Mouse (Mus musculus) lung, embryonic 15.5 days (tissue): ENCODE results near the gene 1700025G04Rik. TPM values are rescaled to one million over a fixed set of nuclear protein-coding genes. Genes with fewer than 3 reads are reported as not detected.

ENCODE experiments used
- ATAC-seq: fragments of 200-750 bp; cut with Nextera tagmentation; 2 replicates; pipeline ENCODE4 v1.8.0; 2017; ENCODE audit warnings: moderate number of reproducible peaks, borderline replicate concordance; ENCODE audit not compliant: low FRiP score, low TSS enrichment; ENCODE audit errors: extremely low read depth
- H3K27ac ChIP-seq: fragments of 300-500 bp; sonication (generic); 2 replicates; pipeline ENCODE4 v1.5.1; 2015; ENCODE audit warnings: moderate library complexity, mild to moderate bottlenecking, inconsistent platforms
- H3K27me3 ChIP-seq: fragments of 300-500 bp; sonication (generic); 2 replicates; pipeline ENCODE4 v1.6.1; 2015; ENCODE audit warnings: inconsistent platforms
- H3K36me3 ChIP-seq: fragments of 300-500 bp; sonication (generic); 2 replicates; pipeline ENCODE4 v1.6.1; 2015; ENCODE audit warnings: inconsistent platforms
- H3K4me1 ChIP-seq: fragments of 300-500 bp; sonication (generic); 2 replicates; pipeline ENCODE4 v1.6.1; 2015; ENCODE audit warnings: inconsistent platforms
- H3K4me2 ChIP-seq: fragments of 300-500 bp; sonication (generic); 2 replicates; pipeline ENCODE4 v1.6.1; 2015; ENCODE audit warnings: inconsistent platforms, mild to moderate bottlenecking, moderate library complexity
- H3K4me3 ChIP-seq: fragments of 300-500 bp; sonication (generic); 2 replicates; pipeline ENCODE4 v1.5.1; 2015; ENCODE audit warnings: mild to moderate bottlenecking, inconsistent platforms
- H3K9ac ChIP-seq: fragments of 300-500 bp; sonication (generic); 2 replicates; pipeline ENCODE4 v1.6.1; 2015; ENCODE audit warnings: inconsistent platforms
- H3K9me3 ChIP-seq: fragments of 300-500 bp; sonication (generic); 2 replicates; pipeline ENCODE4 v1.6.1; 2016; ENCODE audit warnings: inconsistent platforms
- WGBS: fragments of 180-500 bp; shearing (Covaris S2); methylation state at CpG from one replicate; pipeline ENCODE4 v1.1.7; 2015; 5-methylcytosine and 5-hydroxymethylcytosine counted together
- polyA plus RNA-seq: library from polyadenylated mRNA; unstranded; fragments of >200 nt; fragmentation: Nextera tagmentation; extraction: Ambion mirVana; gene quantifications from 2 replicates; pipeline ENCODE4 v1.2.1, GENCODE M21; 2015

Gene 1700025G04Rik
- polyA plus RNA-seq, 1 experiment from 2014 or later = 23.5 TPM

DNA sequence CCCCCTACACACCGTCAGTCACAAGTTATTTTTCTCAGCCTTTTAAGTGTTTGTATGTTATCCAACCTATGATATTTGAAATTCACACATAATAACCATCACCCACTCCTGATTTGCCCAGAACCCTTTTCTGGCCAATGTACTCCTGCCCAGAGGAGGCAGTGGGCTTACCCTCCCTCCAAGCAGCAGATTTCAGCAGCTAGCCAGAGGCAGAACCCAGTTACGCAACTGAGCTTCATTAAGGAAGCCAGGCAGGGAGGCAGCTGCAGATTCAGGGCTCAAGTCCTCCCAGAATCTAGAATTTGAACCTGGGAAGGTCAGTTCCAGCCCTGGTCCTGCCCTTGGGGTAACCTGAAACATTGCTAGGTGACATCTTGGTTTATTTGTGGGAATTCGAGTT, 141.9 kb downstream of the 1700025G04Rik start:
- peaks cover 19% of the 10 kb centered on the region for H3K4me1 ChIP-seq
- H3K4me2 ChIP-seq = peak overlapping the region; percentile 13; the same call in 1 of the 2 replicates
- 54% methylated on average over 3 of the region's 3 CpGs for WGBS

GRCm38 (mm10) chr1:151947571-151947970, 142.4 kb downstream of the 1700025G04Rik start:
- WGBS = 20% methylated on average over 4 of the region's 4 CpGs
- peak overlapping the region; percentile 16; the same call in 1 of the 2 replicates for H3K27ac ChIP-seq
- H3K9ac ChIP-seq = no peak overlapping the region
- H3K9me3 ChIP-seq = no peaks in the 10 kb centered on the region
- ATAC-seq = no peak
- no peaks in the 10 kb centered on the region for H3K27me3 ChIP-seq
- peak overlapping the region; percentile 13; the same call in 1 of the 2 replicates for H3K4me2 ChIP-seq
- H3K4me1 ChIP-seq = peaks cover 17% of the 10 kb centered on the region
- H3K4me3 ChIP-seq = no peak overlapping the region
- H3K36me3 ChIP-seq = no peaks in the 10 kb centered on the region

More for the DNA sequence above, 141.9 kb downstream of the 1700025G04Rik start:
- no peaks in the 10 kb centered on the region for H3K27me3 ChIP-seq
- H3K27ac ChIP-seq = peak overlapping the region; percentile 16; the same call in 1 of the 2 replicates
- no peaks in the 10 kb centered on the region for H3K9me3 ChIP-seq
- H3K4me3 ChIP-seq = no peak overlapping the region
- peak; percentile 72; the same call in 1 of the 2 replicates for ATAC-seq
- no peaks in the 10 kb centered on the region for H3K36me3 ChIP-seq
- H3K9ac ChIP-seq = no peak overlapping the region

DNA sequence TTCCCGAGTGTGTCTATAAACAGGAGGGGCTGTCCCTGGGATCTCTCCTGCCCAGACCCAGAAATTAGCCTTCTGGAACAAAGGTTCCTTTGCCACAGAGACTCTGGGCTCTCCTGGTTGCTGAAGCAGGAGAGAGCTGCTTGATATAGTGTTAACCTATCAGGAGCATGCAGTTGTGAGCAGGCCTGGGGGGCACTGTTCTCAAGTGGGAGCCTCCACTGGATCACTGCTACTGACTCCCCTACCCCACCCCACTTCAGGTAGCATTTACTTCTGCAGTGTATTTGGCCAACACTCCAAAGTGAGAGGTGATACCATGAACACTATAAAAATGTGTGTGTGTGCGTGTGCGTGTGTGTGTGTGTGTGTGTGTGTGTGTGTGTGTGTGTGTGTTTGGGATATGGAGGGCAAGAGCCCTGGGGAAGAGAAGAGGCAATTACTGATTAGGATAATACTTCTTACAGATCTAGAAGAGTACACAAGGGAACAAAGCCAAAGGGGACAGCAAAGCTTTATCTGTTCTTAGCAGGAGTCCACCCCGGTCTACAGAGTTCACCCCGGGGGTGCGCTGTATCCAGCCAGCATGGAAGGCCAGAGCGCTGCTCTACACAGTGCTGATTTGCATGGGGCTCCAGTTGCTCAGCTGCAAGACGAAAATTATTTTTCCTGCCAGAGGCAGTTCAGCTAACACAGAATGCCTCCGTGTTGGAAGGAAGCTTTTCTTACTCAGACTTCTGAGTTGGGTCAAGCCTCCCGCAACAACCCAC, 145.3 kb downstream of the 1700025G04Rik start:
- Histone ChIP-seq H3K27ac (no peak overlapping the region), H3K9me3 (no peaks in the 10 kb centered on the region), H3K4me1 (peaks cover 26% of the 10 kb centered on the region), H3K36me3 (no peaks in the 10 kb centered on the region), H3K4me2 (no peak overlapping the region), H3K27me3 (no peaks in the 10 kb centered on the region), H3K4me3 (no peak overlapping the region), H3K9ac (no peak overlapping the region)
- peak; percentile 28; the same call in 1 of the 2 replicates for ATAC-seq
- WGBS = 40% methylated on average over 10 of the region's 10 CpGs

- H3K27ac ChIP-seq = no peak overlapping the region
- H3K4me3 ChIP-seq = no peak overlapping the region
- no peaks in the 10 kb centered on the region for H3K36me3 ChIP-seq
- H3K9ac ChIP-seq = no peak overlapping the region
- H3K9me3 ChIP-seq = no peaks in the 10 kb centered on the region
- no peak overlapping the region for H3K4me2 ChIP-seq
- no peaks in the 10 kb centered on the region for H3K27me3 ChIP-seq
- H3K4me1 ChIP-seq = peaks cover 30% of the 10 kb centered on the region
- ATAC-seq = no peak
- WGBS = 55% methylated on average over 8 of the region's 8 CpGs
Measured at GRCm38 (mm10) chr1:151943681-151944237, 146.2 kb downstream of the 1700025G04Rik start.

DNA sequence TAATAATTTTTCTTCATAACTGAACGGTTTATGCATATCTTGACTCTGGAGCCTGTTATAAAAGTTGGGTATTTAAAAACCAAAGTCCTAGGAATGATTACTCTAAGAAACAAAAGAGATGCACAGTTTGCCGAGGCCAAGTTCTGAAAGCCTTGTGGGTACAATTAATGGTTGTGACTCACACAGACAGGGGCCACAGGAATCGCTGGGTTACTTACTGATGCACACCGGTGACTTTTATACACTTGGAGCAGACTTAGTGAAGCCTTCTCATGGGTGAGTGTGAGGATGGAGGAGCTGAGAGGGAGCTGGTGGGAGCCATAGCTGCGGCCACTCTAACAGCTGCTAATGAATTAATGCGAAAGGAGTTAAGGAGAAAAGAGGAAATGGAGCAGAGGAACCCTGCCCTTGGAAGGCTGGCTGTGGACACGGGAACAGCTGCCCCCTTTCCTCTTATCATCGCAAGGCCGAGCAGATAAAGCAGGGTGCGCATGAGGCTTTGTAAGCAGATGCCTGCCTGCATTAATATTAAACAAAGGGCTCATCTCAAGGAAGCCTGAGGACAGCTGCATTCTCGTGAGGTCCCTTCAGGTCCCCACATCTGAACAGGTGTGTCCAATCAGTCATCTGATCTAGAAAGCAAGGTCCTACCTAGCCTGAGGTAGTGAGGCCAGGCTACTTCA, 146.8 kb downstream of the 1700025G04Rik start:
- H3K4me1 ChIP-seq = peaks cover 28% of the 10 kb centered on the region
- no peaks in the 10 kb centered on the region for H3K36me3 ChIP-seq
- H3K27me3 ChIP-seq = no peaks in the 10 kb centered on the region
- H3K4me3 ChIP-seq = no peak overlapping the region
- no peaks in the 10 kb centered on the region for H3K9me3 ChIP-seq
- no peak overlapping the region for H3K27ac ChIP-seq
- WGBS = 46% methylated on average over 11 of the region's 11 CpGs
- no peak overlapping the region for H3K4me2 ChIP-seq
- no peak overlapping the region for H3K9ac ChIP-seq
- no peak for ATAC-seq

- Histone ChIP-seq H3K27me3 (no peaks in the 10 kb centered on the region), H3K4me2 (no peak overlapping the region), H3K4me1 (peaks cover 21% of the 10 kb centered on the region), H3K9me3 (no peaks in the 10 kb centered on the region), H3K27ac (no peak overlapping the region), H3K4me3 (no peak overlapping the region), H3K9ac (no peak overlapping the region), H3K36me3 (no peaks in the 10 kb centered on the region)
- WGBS = 32% methylated on average over 8 of the region's 8 CpGs
- ATAC-seq = no peak; the same call in 1 of the 2 replicates
Measured at GRCm38 (mm10) chr1:151939987-151940386, 149.9 kb downstream of the 1700025G04Rik start.

GRCm38 (mm10) chr1:151939510-151939909, 150.4 kb downstream of the 1700025G04Rik start:
- Histone ChIP-seq H3K27ac (no peak overlapping the region), H3K36me3 (no peaks in the 10 kb centered on the region), H3K9me3 (no peaks in the 10 kb centered on the region), H3K4me2 (no peak overlapping the region), H3K27me3 (no peaks in the 10 kb centered on the region), H3K4me3 (no peak overlapping the region), H3K4me1 (peaks cover 18% of the 10 kb centered on the region), H3K9ac (no peak overlapping the region)
- WGBS = 46% methylated on average over 6 of the region's 6 CpGs
- ATAC-seq = no peak

- H3K9ac ChIP-seq = no peak overlapping the region
- no peak overlapping the region for H3K4me2 ChIP-seq
- no peaks in the 10 kb centered on the region for H3K9me3 ChIP-seq
- H3K4me1 ChIP-seq = 0 out of 2 replicates have a peak, but pooled peaks cover 11% of the 10 kb centered on the region
- H3K27me3 ChIP-seq = no peaks in the 10 kb centered on the region
- WGBS = 68% methylated on average over 6 of the region's 6 CpGs
- no peaks in the 10 kb centered on the region for H3K36me3 ChIP-seq
- no peak overlapping the region for H3K4me3 ChIP-seq
- H3K27ac ChIP-seq = no peak overlapping the region
- no peak for ATAC-seq
Measured at GRCm38 (mm10) chr1:151933605-151934004, 156.3 kb downstream of the 1700025G04Rik start.

DNA sequence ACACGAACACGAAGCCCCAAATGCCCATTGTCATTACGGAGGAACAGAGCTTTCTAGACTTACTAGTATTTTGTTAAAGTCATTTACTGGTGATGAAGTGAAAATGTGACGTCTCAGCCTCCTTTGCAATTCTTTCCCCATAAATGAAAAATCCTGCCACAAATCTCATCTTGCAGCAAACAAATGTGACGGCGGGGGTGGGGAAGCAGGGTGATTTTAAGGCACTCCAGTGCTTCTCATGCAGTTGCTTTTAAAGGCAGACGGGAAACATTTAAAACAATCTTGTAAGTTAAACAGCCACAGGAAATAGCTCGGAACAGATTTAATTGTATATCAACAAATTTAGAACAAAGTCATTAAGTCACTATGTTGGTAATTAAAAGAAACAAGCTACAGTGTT, 163.1 kb downstream of the 1700025G04Rik start:
- ATAC-seq = no peak
- H3K27me3 ChIP-seq = no peaks in the 10 kb centered on the region
- H3K4me3 ChIP-seq = no peak overlapping the region
- H3K4me2 ChIP-seq = 0 out of 2 replicates have a peak overlapping the region, but pooled peaks have one; percentile 4
- H3K27ac ChIP-seq = no peak overlapping the region
- H3K9me3 ChIP-seq = no peaks in the 10 kb centered on the region
- H3K4me1 ChIP-seq = peaks cover 21% of the 10 kb centered on the region
- WGBS = 42% methylated on average over 8 of the region's 8 CpGs
- H3K36me3 ChIP-seq = no peaks in the 10 kb centered on the region
- H3K9ac ChIP-seq = no peak overlapping the region

DNA sequence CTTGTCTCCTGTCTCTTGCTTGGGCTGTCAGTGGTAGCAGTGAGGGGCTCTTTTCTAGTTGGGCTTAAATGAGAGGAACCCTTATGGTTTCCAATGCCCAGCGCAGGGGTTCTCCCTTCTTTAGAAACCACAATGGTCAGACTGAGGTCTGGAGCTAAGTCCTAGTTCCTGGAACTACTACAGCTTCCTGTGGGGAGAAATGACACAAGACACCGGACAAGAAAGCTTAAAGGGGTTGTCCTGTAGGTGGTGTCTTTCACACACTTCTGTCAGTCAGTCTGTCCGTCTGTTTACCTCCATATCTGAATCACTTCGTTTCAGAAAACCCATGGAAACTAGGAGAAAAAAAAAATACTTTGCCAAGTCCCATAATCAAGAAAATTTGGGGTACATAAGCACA, 163.8 kb downstream of the 1700025G04Rik start:
- Histone ChIP-seq H3K9me3 (no peaks in the 10 kb centered on the region), H3K4me3 (no peak overlapping the region), H3K4me1 (peaks cover 19% of the 10 kb centered on the region), H3K27me3 (no peaks in the 10 kb centered on the region), H3K27ac (no peak overlapping the region), H3K9ac (no peak overlapping the region), H3K36me3 (no peaks in the 10 kb centered on the region), H3K4me2 (no peak overlapping the region)
- no peak for ATAC-seq
- 46% methylated on average over 4 of the region's 4 CpGs for WGBS

- no peak overlapping the region for H3K4me3 ChIP-seq
- H3K36me3 ChIP-seq = no peaks in the 10 kb centered on the region
- no peak overlapping the region for H3K27ac ChIP-seq
- H3K4me2 ChIP-seq = no peak overlapping the region
- no peaks in the 10 kb centered on the region for H3K27me3 ChIP-seq
- 65% methylated on average over 7 of the region's 7 CpGs for WGBS
- peaks cover 19% of the 10 kb centered on the region for H3K4me1 ChIP-seq
- no peak overlapping the region for H3K9ac ChIP-seq
- H3K9me3 ChIP-seq = no peaks in the 10 kb centered on the region
- ATAC-seq = no peak
Measured at GRCm38 (mm10) chr1:151925738-151926137, 164.2 kb downstream of the 1700025G04Rik start.
